In the genomic region with DNA sequence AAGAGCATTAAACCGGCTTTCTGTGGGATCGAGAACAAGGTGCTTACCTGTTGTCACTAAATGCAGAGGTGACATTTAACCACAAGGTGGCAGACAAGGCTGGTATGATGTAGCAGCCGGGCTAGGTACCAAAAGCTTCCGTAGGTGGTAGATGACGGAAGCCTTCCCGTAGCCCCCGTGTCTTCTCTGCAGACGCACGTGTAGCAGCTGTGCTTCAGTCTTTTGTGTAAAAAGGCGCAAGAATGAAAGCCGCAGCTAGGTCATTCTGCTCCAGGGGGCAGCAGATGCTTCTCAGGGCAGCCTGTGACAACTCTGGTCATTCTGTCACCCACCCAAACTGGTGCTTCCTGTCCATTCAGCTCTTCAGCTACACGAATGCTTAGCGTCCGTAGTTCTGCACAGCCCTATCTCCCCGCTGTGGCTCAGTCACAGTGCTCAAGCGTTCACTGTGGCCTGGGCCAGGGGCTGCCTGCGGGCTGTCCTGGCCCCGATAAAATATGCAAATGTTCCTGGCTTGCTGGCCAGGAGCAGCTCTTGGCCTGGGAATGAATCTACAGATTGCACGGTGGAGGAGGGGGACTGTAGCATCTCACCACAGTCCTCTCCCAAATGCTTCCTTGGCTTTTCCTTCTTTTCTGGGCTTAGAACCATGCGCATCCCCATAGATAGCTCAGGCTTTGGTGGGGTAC, we compare ENCODE assay signal across 8 mouse cellular contexts. TPM values are rescaled to one million over a fixed set of nuclear protein-coding genes. Genes with fewer than 3 reads are reported as not detected.
DNase-seq lines count a peak whose midpoint lies in the region; ATAC-seq and TF ChIP-seq lines count a peak whose summit lies in the region.

No protein-coding gene starts in this region.

- 7% methylated on average over 20 of the region's 20 CpGs for WGBS in embryonic facial prominence, embryonic 14.5 days
- WGBS in hindbrain, embryonic 14.5 days, result 4% methylated on average over 20 of the region's 20 CpGs

- peaks cover 36% of the 10 kb centered on the region for H3K4me1 ChIP-seq in E14TG2a.4 (replicated peaks; ENCODE audit: low read depth, low read length)
- peaks cover 3% of the 10 kb centered on the region; the same call in 1 of the 2 replicates for H3K4me1 ChIP-seq in embryonic facial prominence, embryonic 14.5 days (ENCODE audit: control insufficient read depth, insufficient read depth, low read length)
- H3K4me1 ChIP-seq in hindbrain, embryonic 14.5 days (replicated peaks; ENCODE audit: control insufficient read depth, insufficient read depth, low read length), result peaks cover 20% of the 10 kb centered on the region

- H3K4me3 ChIP-seq in E14TG2a.4 (replicated peaks; ENCODE audit: low read length), result peak overlapping the region; percentile 32; the same call in 1 of the 2 replicates
- peak overlapping the region; percentile 19 for H3K4me3 ChIP-seq in embryonic facial prominence, embryonic 14.5 days (ENCODE audit: low read depth, low read length)
- peak overlapping the region; percentile 15 for H3K4me3 ChIP-seq in hindbrain, embryonic 14.5 days (replicated peaks; ENCODE audit: low read length)

- peak; percentile 34 to 50 for DNase-seq in adrenal gland, postnatal 36 days
- DNase-seq in embryonic facial prominence, embryonic 14.5 days (ENCODE audit: low spot score), result peak; percentile 90
- DNase-seq in hindbrain, embryonic 14.5 days (ENCODE audit: low spot score), result peak; percentile 92
- peak; percentile 68 to 73 for DNase-seq in left cerebral cortex, adult 18-20 months (ENCODE audit: low spot score in 2 of 2)
- peak; percentile 73 for DNase-seq in right cerebral cortex, postnatal 14 days
- DNase-seq in ovary, adult 18-20 months (ENCODE audit: low spot score), result no peak

- TF ChIP-seq CTCF in E14TG2a.4 (conservative IDR thresholded peaks at IDR 0.05; ENCODE audit: low read length), result peak; percentile 47

- ATAC-seq in embryonic facial prominence, embryonic 14.5 days (ENCODE audit: low read depth), result peak; percentile 85
- ATAC-seq in hindbrain, embryonic 14.5 days (ENCODE audit: low FRiP score), result peak; percentile 86
- ATAC-seq in megakaryocyte, adult 5-6 weeks (ENCODE audit: poor library complexity, severe bottlenecking), result peak; percentile 60

- H3K9me3 ChIP-seq in E14TG2a.4 (ENCODE audit: low read length), result no peaks in the 10 kb centered on the region
- no peaks in the 10 kb centered on the region for H3K9me3 ChIP-seq in embryonic facial prominence, embryonic 14.5 days (ENCODE audit: control insufficient read depth, low read length)
- H3K9me3 ChIP-seq in hindbrain, embryonic 14.5 days (ENCODE audit: control insufficient read depth, low read length), result no peaks in the 10 kb centered on the region

- H3K9ac ChIP-seq in embryonic facial prominence, embryonic 14.5 days (ENCODE audit: low read depth, low read length), result peak overlapping the region; percentile 47; the same call in 1 of the 2 replicates
- peak overlapping the region; percentile 54 for H3K9ac ChIP-seq in hindbrain, embryonic 14.5 days

- peak overlapping the region; percentile 54 for H3K4me2 ChIP-seq in embryonic facial prominence, embryonic 14.5 days (ENCODE audit: low read depth, low read length)
- H3K4me2 ChIP-seq in hindbrain, embryonic 14.5 days (replicated peaks), result peak overlapping the region; percentile 62

- no peak overlapping the region for H3K27ac ChIP-seq in embryonic facial prominence, embryonic 14.5 days (replicated peaks; ENCODE audit: low read depth, low read length)
- H3K27ac ChIP-seq in hindbrain, embryonic 14.5 days, result peak overlapping the region; percentile 79

- peaks cover 56% of the 10 kb centered on the region for H3K27me3 ChIP-seq in E14TG2a.4 (ENCODE audit: insufficient read depth, low read length)
- H3K27me3 ChIP-seq in embryonic facial prominence, embryonic 14.5 days (replicated peaks; ENCODE audit: control insufficient read depth, insufficient read depth, low read length), result no peaks in the 10 kb centered on the region
- H3K27me3 ChIP-seq in hindbrain, embryonic 14.5 days (ENCODE audit: control insufficient read depth, insufficient read depth, low read length), result no peaks in the 10 kb centered on the region; the same call in 1 of the 2 replicates

- H3K36me3 ChIP-seq in E14TG2a.4 (ENCODE audit: insufficient read depth, low read length), result no peaks in the 10 kb centered on the region
- no peaks in the 10 kb centered on the region for H3K36me3 ChIP-seq in embryonic facial prominence, embryonic 14.5 days (ENCODE audit: control insufficient read depth, insufficient read depth, low read length)
- H3K36me3 ChIP-seq in hindbrain, embryonic 14.5 days (replicated peaks; ENCODE audit: control insufficient read depth, insufficient read depth), result no peaks in the 10 kb centered on the region

RNA-seq across cellular contexts. Expression of gene Adam11, which starts 21.8 kb away (rescaled TPM):
- 1 to 10 TPM; 2.7 to 3.4 TPM for total RNA-seq in adrenal gland, postnatal 36 days (2021)
- 8.1 and 9.3 TPM in 2 replicates for polyA plus RNA-seq in embryonic facial prominence, embryonic 14.5 days (2014; fragmentation: Nextera tagmentation; extraction: Ambion mirVana)
- polyA plus RNA-seq in hindbrain, embryonic 14.5 days (2014; fragmentation: Nextera tagmentation; extraction: Ambion mirVana), result 19.2 and 24.1 TPM in 2 replicates
- 100 to 1,000 TPM; 125 to 129 TPM for total RNA-seq in left cerebral cortex, adult 18-20 months (2021)
- 0.54 and 0.62 TPM in 2 replicates for total RNA-seq in megakaryocyte, adult 5-6 weeks (2015)
- total RNA-seq in megakaryocyte, adult 5-6 weeks (2017), result 0.81 TPM in 1 of 2 replicates, not detected in the other

RNA-seq across cellular contexts. Expression of gene Ccdc43, which starts 41.8 kb away (rescaled TPM):
- total RNA-seq in adrenal gland, postnatal 36 days (2021), result 10 to 100 TPM; 29.2 to 29.5 TPM
- polyA plus RNA-seq in embryonic facial prominence, embryonic 14.5 days (2014; fragmentation: Nextera tagmentation; extraction: Ambion mirVana), result 41.1 and 47.9 TPM in 2 replicates
- 31.3 and 38.4 TPM in 2 replicates for polyA plus RNA-seq in hindbrain, embryonic 14.5 days (2014; fragmentation: Nextera tagmentation; extraction: Ambion mirVana)
- 10 to 100 TPM; 26.1 to 29.0 TPM for total RNA-seq in left cerebral cortex, adult 18-20 months (2021)
- total RNA-seq in megakaryocyte, adult 5-6 weeks (2015), result 17.1 and 18.1 TPM in 2 replicates
- 27.2 and 30.2 TPM in 2 replicates for total RNA-seq in megakaryocyte, adult 5-6 weeks (2017)

Comparison
In these comparisons a context has a peak if more than half of its experiments do, and no peak if none do; other contexts are left out.
1. RNA of gene Adam11, which starts 21.8 kb away (total RNA-seq): 125 to 129 TPM in left cerebral cortex, adult 18-20 months; 2.7 to 3.4 TPM in adrenal gland, postnatal 36 days and 0.54 to 0.81 TPM in megakaryocyte, adult 5-6 weeks; every median in the first group is over 10 times any median in the second.
2. Peak in every context shown above with its lines, with median percentiles within 50 percentile points of each other: H3K4me3 ChIP-seq and ATAC-seq.